Mouse (Mus musculus) heart, embryonic 16.5 days (tissue): ENCODE data around the gene Kank2. TPM values are rescaled to one million over a fixed set of nuclear protein-coding genes. Genes with fewer than 3 reads are reported as not detected.

Experiments used
- microRNA-seq: library from miRNA; unstranded; fragments of <30 nt; microRNA quantifications from one replicate; pipeline ENCODE4, GENCODE M21; 2017
- polyA plus RNA-seq: library from polyadenylated mRNA; unstranded; fragments of >200 nt; fragmentation: Nextera tagmentation; extraction: Ambion mirVana; gene quantifications from 2 replicates; pipeline ENCODE4 v1.2.1, GENCODE M21; 2015

Gene Kank2
- polyA plus RNA-seq, 1 experiment from 2014 or later, result 16.6 TPM

Small RNAs within 50 kb of the gene (microRNA-seq; reads per million reads assigned to microRNA genes)
- 8.1 reads per million, percentile 24 among the genes with 10 or more reads in this experiment for gene Mir7083

Other genes with a start within 250 kb of the Kank2 start
- gene Timm29, start 206.0 kb downstream of the Kank2 start, polyA plus RNA-seq, result 28.4 and 28.6 TPM in 2 replicates
- 16.4 and 17.7 TPM in 2 replicates for gene Yipf2, start 205.9 kb downstream of the Kank2 start, polyA plus RNA-seq
- gene Smarca4, start 182.6 kb downstream of the Kank2 start, polyA plus RNA-seq, result 50.7 and 52.5 TPM in 2 replicates
- gene Ldlr, start 75.3 kb downstream of the Kank2 start, polyA plus RNA-seq, result 17.7 and 19.1 TPM in 2 replicates
- gene Spc24, start 38.4 kb downstream of the Kank2 start, polyA plus RNA-seq, result 91.4 and 93.2 TPM in 2 replicates
- gene Angptl8, start 36.8 kb upstream of the Kank2 start, polyA plus RNA-seq, result 1.7 and 2.4 TPM in 2 replicates
- 45.2 and 46.2 TPM in 2 replicates for gene Dock6, start 53.9 kb upstream of the Kank2 start, polyA plus RNA-seq
- gene Rab3d, start 119.4 kb upstream of the Kank2 start, polyA plus RNA-seq, result 10.8 and 11.4 TPM in 2 replicates
- gene Ccdc159, start 128.7 kb upstream of the Kank2 start, polyA plus RNA-seq, result 2.3 and 2.7 TPM in 2 replicates
- gene Tmem205, start 128.8 kb upstream of the Kank2 start, polyA plus RNA-seq, result 39.1 and 45.3 TPM in 2 replicates
- 3.2 and 4.3 TPM in 2 replicates for gene Plppr2, start 138.3 kb upstream of the Kank2 start, polyA plus RNA-seq
- gene Swsap1, start 157.0 kb upstream of the Kank2 start, polyA plus RNA-seq, result 4.4 and 4.9 TPM in 2 replicates
- gene Epor, start 164.8 kb upstream of the Kank2 start, polyA plus RNA-seq, result 3.6 TPM in 2 replicates
- gene Rgl3, start 190.7 kb upstream of the Kank2 start, polyA plus RNA-seq, result 2.6 and 3.0 TPM in 2 replicates
- gene Ccdc151, start 203.9 kb upstream of the Kank2 start, polyA plus RNA-seq, result 0.45 and 1.1 TPM in 2 replicates
- 72.7 and 76.8 TPM in 2 replicates for gene Prkcsh, start 204.1 kb upstream of the Kank2 start, polyA plus RNA-seq